In the genomic region with DNA sequence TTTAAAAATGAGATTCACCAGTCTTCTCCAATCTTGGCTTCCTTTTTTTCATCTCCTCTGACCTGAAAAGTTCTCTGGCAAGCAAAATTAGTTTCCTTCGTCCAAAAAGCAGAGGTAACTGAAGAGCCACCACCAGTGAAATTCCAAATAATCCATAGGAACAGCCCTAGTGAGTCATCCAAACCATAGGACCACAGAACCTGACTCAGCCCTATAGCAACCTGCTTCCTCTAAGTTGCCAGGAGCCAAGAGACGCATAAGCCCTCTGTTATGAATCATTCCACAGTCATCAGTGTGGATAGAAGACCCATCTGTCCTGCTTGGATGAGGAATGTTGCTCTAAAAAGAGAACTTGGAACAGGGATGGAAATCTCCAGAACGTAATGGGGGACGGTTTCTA, we compare ENCODE assay signal across 12 mouse cellular contexts.
DNase-seq lines count a peak whose midpoint lies in the region.
"Had no signal": no experiment of that assay in that cellular context is flagged by ENCODE, and none has a peak within 500 bp of the region (broad histone marks: within the 10 kb centered on the region; RNA-seq: fewer than 3 reads in every experiment).

No protein-coding gene starts in this region.

- peak; percentile 5 to 12 for DNase-seq in layer of hippocampus, adult 8-10 months (ENCODE audit: low spot score in 2 of 2)
- no peak for DNase-seq in layer of hippocampus, postnatal 36 days
- DNase-seq in brain, adult 2 months (ENCODE audit: low read depth, low spot score) = peak; percentile 95
- peak; percentile 13 to 22 for DNase-seq in cerebellum, postnatal 10 days
- peak; percentile 46 for DNase-seq in telencephalon, adult 2 months (ENCODE audit: low read depth, low spot score)
- no peak for DNase-seq in gastrocnemius, postnatal 25 days
- DNase-seq in gastrocnemius, adult 8-10 months (ENCODE audit: low spot score in 2 of 2) = no peak
- DNase-seq: heart, adult 2 months; liver; lung, adult 18-20 months; lung, postnatal 4 days; thymus, postnatal 4 days had no signal

Comparison
In these comparisons a context has a peak if more than half of its experiments do, and no peak if none do; other contexts are left out.
1. DNase-seq: peak in layer of hippocampus, adult 8-10 months (2 of 2), brain, adult 2 months (single experiment), cerebellum, postnatal 10 days (2 of 2) and telencephalon, adult 2 months (single experiment); none in layer of hippocampus, postnatal 36 days (0 of 2), gastrocnemius, postnatal 25 days (single experiment) and gastrocnemius, adult 8-10 months (0 of 2).